Mouse (Mus musculus): Measurements from ENCODE around the gene Cd274.

The Cd274 gene

GRCm38 (mm10) chr19:29430953-29431352, 63.7 kb downstream of the Cd274 start:
- DNase-seq (ENCODE audit: low spot score in 2 of 2), result no peak

DNA sequence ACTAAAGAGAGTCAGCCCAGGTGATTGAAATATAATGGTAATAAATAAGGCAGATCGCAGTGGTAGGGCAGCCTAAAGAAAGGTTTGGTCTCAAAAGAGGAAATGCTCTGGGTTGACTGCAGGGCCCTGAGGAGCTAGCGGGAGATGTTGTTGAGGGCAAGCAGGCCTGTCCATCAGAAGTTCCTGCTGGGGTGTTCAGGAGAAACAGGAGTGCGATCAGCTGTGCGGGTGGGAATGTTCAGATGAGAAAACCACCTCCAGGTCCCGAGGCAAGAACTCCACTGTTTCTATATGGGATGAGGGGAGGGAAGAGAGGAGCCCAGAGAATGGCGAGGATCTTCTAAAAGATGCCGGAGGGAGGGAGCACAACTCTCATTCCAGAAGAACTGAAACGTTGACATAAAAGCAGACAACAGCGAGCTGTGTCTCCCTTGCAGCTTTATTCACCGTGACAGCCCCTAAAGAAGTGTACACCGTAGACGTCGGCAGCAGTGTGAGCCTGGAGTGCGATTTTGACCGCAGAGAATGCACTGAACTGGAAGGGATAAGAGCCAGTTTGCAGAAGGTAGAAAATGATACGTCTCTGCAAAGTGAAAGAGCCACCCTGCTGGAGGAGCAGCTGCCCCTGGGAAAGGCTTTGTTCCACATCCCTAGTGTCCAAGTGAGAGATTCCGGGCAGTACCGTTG, 69.7 kb downstream of the Cd274 start:
- DNase-seq (ENCODE audit: low spot score in 2 of 2), result no peak
